Mouse (Mus musculus): ENCODE results near the gene Peg12. TPM values are rescaled to one million over a fixed set of nuclear protein-coding genes. Genes with fewer than 3 reads are reported as not detected.
A peak's percentile ranks its signal among the peaks of the same experiment; 100 is the strongest.

Gene Peg12
- polyA plus RNA-seq, 1 experiment, result 1.3 TPM

- TF ChIP-seq CTCF (IDR thresholded peaks at IDR 0.05; ENCODE audit: insufficient read depth, low read length), result no peak
- Histone ChIP-seq H3K4me3 (replicated peaks; ENCODE audit: extremely low read depth, low read depth, low read length) (no peak overlapping the region), H3K4me1 (ENCODE audit: control insufficient read depth, insufficient read depth, low read length) (no peaks in the 10 kb centered on the region)
- DNase-seq, result no peak
- 19% methylated on average over 8 of the region's 8 CpGs for WGBS
Measured at GRCm38 (mm10) chr7:62428337-62428736, 36.0 kb downstream of the Peg12 start.

GRCm38 (mm10) chr7:62423210-62423609, 41.1 kb downstream of the Peg12 start:
- TF ChIP-seq CTCF (IDR thresholded peaks at IDR 0.05; ENCODE audit: insufficient read depth, low read length), result no peak
- no peak for TF ChIP-seq POLR2A (IDR thresholded peaks at IDR 0.05; ENCODE audit: borderline replicate concordance, extremely low read depth, low read depth, low read length)
- 44% methylated on average over 4 of the region's 4 CpGs for WGBS
- Histone ChIP-seq H3K4me1 (ENCODE audit: control insufficient read depth, insufficient read depth, low read length) (0 out of 2 replicates have a peak, but pooled peaks cover 4% of the 10 kb centered on the region), H3K4me3 (replicated peaks; ENCODE audit: extremely low read depth, low read depth, low read length) (no peak overlapping the region)
- no peak for DNase-seq

GRCm38 (mm10) chr7:62420566-62420965, 43.7 kb downstream of the Peg12 start:
- TF ChIP-seq POLR2A (IDR thresholded peaks at IDR 0.05; ENCODE audit: borderline replicate concordance, extremely low read depth, low read depth, low read length), result no peak
- TF ChIP-seq CTCF (IDR thresholded peaks at IDR 0.05; ENCODE audit: insufficient read depth, low read length), result no peak
- Histone ChIP-seq H3K4me1 (ENCODE audit: control insufficient read depth, insufficient read depth, low read length) (0 out of 2 replicates have a peak, but pooled peaks cover 4% of the 10 kb centered on the region), H3K4me3 (replicated peaks; ENCODE audit: extremely low read depth, low read depth, low read length) (no peak overlapping the region)
- DNase-seq, result no peak
- WGBS, result 64% methylated on average over 6 of the region's 6 CpGs

- DNase-seq, result peak; percentile 60
- TF ChIP-seq POLR2A (IDR thresholded peaks at IDR 0.05; ENCODE audit: borderline replicate concordance, extremely low read depth, low read depth, low read length), result peak; percentile 47; the same call in 1 of the 2 replicates
- no peak for TF ChIP-seq CTCF (IDR thresholded peaks at IDR 0.05; ENCODE audit: insufficient read depth, low read length)
- WGBS, result 28% methylated on average over 49 of the region's 49 CpGs
- peak within 1 kb of the TSS; percentile 92 for H3K4me3 ChIP-seq (replicated peaks; ENCODE audit: extremely low read depth, low read depth, low read length)
- H3K4me1 ChIP-seq (ENCODE audit: control insufficient read depth, insufficient read depth, low read length), result 0 out of 2 replicates have a peak, but pooled peaks cover 4% of the 10 kb centered on the region
Measured at GRCm38 (mm10) chr7:62419493-62420360, 44.6 kb downstream of the Peg12 start, which contains the start of gene Mkrn3. TSS of gene Mkrn3 (minus strand) at chr7:62420139.

- no peak for DNase-seq
- 58% methylated on average over 17 of the region's 17 CpGs for WGBS
- Histone ChIP-seq H3K4me3 (replicated peaks; ENCODE audit: extremely low read depth, low read depth, low read length) (peak overlapping the region; percentile 92), H3K4me1 (ENCODE audit: control insufficient read depth, insufficient read depth, low read length) (0 out of 2 replicates have a peak, but pooled peaks cover 4% of the 10 kb centered on the region)
- TF ChIP-seq CTCF (IDR thresholded peaks at IDR 0.05; ENCODE audit: insufficient read depth, low read length), result no peak
- no peak for TF ChIP-seq POLR2A (IDR thresholded peaks at IDR 0.05; ENCODE audit: borderline replicate concordance, extremely low read depth, low read depth, low read length)
Measured at GRCm38 (mm10) chr7:62419105-62419492, 45.2 kb downstream of the Peg12 start.

- no peak for TF ChIP-seq POLR2A (IDR thresholded peaks at IDR 0.05; ENCODE audit: borderline replicate concordance, extremely low read depth, low read depth, low read length)
- TF ChIP-seq CTCF (IDR thresholded peaks at IDR 0.05; ENCODE audit: insufficient read depth, low read length), result no peak
- 80% methylated on average over 9 of the region's 9 CpGs for WGBS
- Histone ChIP-seq H3K4me3 (replicated peaks; ENCODE audit: extremely low read depth, low read depth, low read length) (no peak overlapping the region), H3K4me1 (ENCODE audit: control insufficient read depth, insufficient read depth, low read length) (0 out of 2 replicates have a peak, but pooled peaks cover 4% of the 10 kb centered on the region)
- DNase-seq, result no peak
Measured at GRCm38 (mm10) chr7:62418346-62418745, 46.0 kb downstream of the Peg12 start.

GRCm38 (mm10) chr7:62416173-62416572, 48.1 kb downstream of the Peg12 start:
- no peak for DNase-seq
- H3K4me1 ChIP-seq (ENCODE audit: control insufficient read depth, insufficient read depth, low read length), result 0 out of 2 replicates have a peak, but pooled peaks cover 4% of the 10 kb centered on the region
- TF ChIP-seq POLR2A (IDR thresholded peaks at IDR 0.05; ENCODE audit: borderline replicate concordance, extremely low read depth, low read depth, low read length) (no peak), CTCF (IDR thresholded peaks at IDR 0.05; ENCODE audit: insufficient read depth, low read length) (no peak)
- no peak overlapping the region for H3K4me3 ChIP-seq (replicated peaks; ENCODE audit: extremely low read depth, low read depth, low read length)

- DNase-seq, result no peak
- 68% methylated on average over 1 of the region's 1 CpGs for WGBS
- TF ChIP-seq POLR2A (IDR thresholded peaks at IDR 0.05; ENCODE audit: borderline replicate concordance, extremely low read depth, low read depth, low read length) (no peak), CTCF (IDR thresholded peaks at IDR 0.05; ENCODE audit: insufficient read depth, low read length) (no peak)
- H3K4me1 ChIP-seq (ENCODE audit: control insufficient read depth, insufficient read depth, low read length), result 0 out of 2 replicates have a peak, but pooled peaks cover 4% of the 10 kb centered on the region
- H3K4me3 ChIP-seq (replicated peaks; ENCODE audit: extremely low read depth, low read depth, low read length), result no peak overlapping the region
Measured at GRCm38 (mm10) chr7:62415222-62415621, 49.1 kb downstream of the Peg12 start.

Other genes with a start within 250 kb of the Peg12 start
- 8.9 and 10.1 TPM in 2 replicates for gene Ndn, start 117.9 kb downstream of the Peg12 start, polyA plus RNA-seq (2012; rRNA removed)
- gene Magel2, start 87.5 kb downstream of the Peg12 start, polyA plus RNA-seq (2012; rRNA removed), result not detected in 2 replicates
- gene Mkrn3, start 44.4 kb downstream of the Peg12 start, polyA plus RNA-seq (2012; rRNA removed), result 0.92 and 1.6 TPM in 2 replicates